9 mouse cellular contexts compared by ENCODE assay signal in genomic region chr17:24841133-24841532, GRCm38 (mm10). TPM values are rescaled to one million over a fixed set of nuclear protein-coding genes. Genes with fewer than 3 reads are reported as not detected.
DNase-seq lines count a peak whose midpoint lies in the region; ATAC-seq lines count a peak whose summit lies in the region.
"Had no signal": no experiment of that assay in that cellular context is flagged by ENCODE, and none has a peak within 500 bp of the region (broad histone marks: within the 10 kb centered on the region; RNA-seq: fewer than 3 reads in every experiment).

No protein-coding gene starts in this region.

- no peak overlapping the region for H3K27ac ChIP-seq in kidney, embryonic 14.5 days (ENCODE audit: low read depth, low read length)
- H3K27ac ChIP-seq: neural tube, embryonic 12.5 days had no signal

- H3K4me3 ChIP-seq in kidney, embryonic 14.5 days (ENCODE audit: low read length), result no peak overlapping the region
- H3K4me3 ChIP-seq: neural tube, embryonic 12.5 days had no signal

- no peaks in the 10 kb centered on the region for H3K4me1 ChIP-seq in kidney, embryonic 14.5 days (ENCODE audit: control insufficient read depth, insufficient read depth, low read length)
- H3K4me1 ChIP-seq: neural tube, embryonic 12.5 days had no signal

- H3K9me3 ChIP-seq in kidney, embryonic 14.5 days (ENCODE audit: control insufficient read depth, low read length), result no peaks in the 10 kb centered on the region
- H3K9me3 ChIP-seq: neural tube, embryonic 12.5 days had no signal

- ATAC-seq in kidney, embryonic 14.5 days (ENCODE audit: low FRiP score, low TSS enrichment), result no peak
- no peak for ATAC-seq in inflammation-experienced regulatory T-cells, adult 6 months

- H3K36me3 ChIP-seq in kidney, embryonic 14.5 days (ENCODE audit: control insufficient read depth, insufficient read depth, low read length), result no peaks in the 10 kb centered on the region
- H3K36me3 ChIP-seq: neural tube, embryonic 12.5 days had no signal

- H3K4me2 ChIP-seq in kidney, embryonic 14.5 days (replicated peaks; ENCODE audit: low read depth, low read length), result no peak overlapping the region
- H3K4me2 ChIP-seq: neural tube, embryonic 12.5 days had no signal

- 59% methylated on average over 4 of the region's 4 CpGs for WGBS in kidney, embryonic 14.5 days

- DNase-seq in kidney, adult 11 months, result peak; percentile 74
- peak; percentile 12 for DNase-seq in Muller cell, postnatal 12 days (ENCODE audit: inconsistent ontology term)
- peak; percentile 78 for DNase-seq in kidney, adult 9 months
- peak; percentile 3 for DNase-seq in retina, postnatal 1 day
- no peak for DNase-seq in layer of hippocampus, adult 9-11 months
- DNase-seq in urinary bladder, adult 18-20 months (ENCODE audit: low spot score in 2 of 2), result no peak

- H3K27me3 ChIP-seq in kidney, embryonic 14.5 days (ENCODE audit: control insufficient read depth, insufficient read depth, low read length), result peaks cover 4% of the 10 kb centered on the region; the same call in 1 of the 2 replicates

- no peak overlapping the region for H3K9ac ChIP-seq in kidney, embryonic 14.5 days (ENCODE audit: low read depth, low read length)
- H3K9ac ChIP-seq: neural tube, embryonic 12.5 days had no signal

RNA-seq across cellular contexts. Expression of gene Hagh, which starts 1.2 kb away (rescaled TPM):
- 46.6 and 55.4 TPM in 2 replicates for polyA plus RNA-seq in kidney, embryonic 14.5 days (2014; fragmentation: Nextera tagmentation; extraction: Ambion mirVana)
- polyA plus RNA-seq in inflammation-experienced regulatory T-cells, adult 6 months (2017; shearing (Covaris generic)), result 10 to 100 TPM; 24.3 to 30.5 (median 25.2) TPM

RNA-seq across cellular contexts. Expression of gene Fahd1, which starts 9.0 kb away (rescaled TPM):
- polyA plus RNA-seq in kidney, embryonic 14.5 days (2014; fragmentation: Nextera tagmentation; extraction: Ambion mirVana), result 30.4 and 34.1 TPM in 2 replicates
- polyA plus RNA-seq in inflammation-experienced regulatory T-cells, adult 6 months (2017; shearing (Covaris generic)), result 1 to 10 TPM; 1.4 to 2.3 (median 2.0) TPM

RNA-seq across cellular contexts. Expression of gene Igfals, which starts 24.7 kb away (rescaled TPM):
- 0.49 and 1.0 TPM in 2 replicates for polyA plus RNA-seq in kidney, embryonic 14.5 days (2014; fragmentation: Nextera tagmentation; extraction: Ambion mirVana)
- polyA plus RNA-seq in inflammation-experienced regulatory T-cells, adult 6 months (2017; shearing (Covaris generic)), result not detected

RNA-seq across cellular contexts. Expression of gene Meiob, which starts 37.0 kb away (rescaled TPM):
- polyA plus RNA-seq in kidney, embryonic 14.5 days (2014; fragmentation: Nextera tagmentation; extraction: Ambion mirVana), result 0.19 TPM in 1 of 2 replicates, not detected in the other
- not detected for polyA plus RNA-seq in inflammation-experienced regulatory T-cells, adult 6 months (2017; shearing (Covaris generic))
- polyA plus RNA-seq: neural tube, embryonic 12.5 days had no signal

RNA-seq across cellular contexts. Expression of gene Nubp2, which starts 45.0 kb away (rescaled TPM):
- polyA plus RNA-seq in kidney, embryonic 14.5 days (2014; fragmentation: Nextera tagmentation; extraction: Ambion mirVana), result 57.1 and 61.8 TPM in 2 replicates
- polyA plus RNA-seq in inflammation-experienced regulatory T-cells, adult 6 months (2017; shearing (Covaris generic)), result 100 to 1,000 TPM in 1 of 3 experiments, 10 to 100 TPM in 2; 75.5 to 104 (median 88.6) TPM

Comparison
In these comparisons a context has a peak if more than half of its experiments do, and no peak if none do; other contexts are left out.
1. DNase-seq: peak in kidney, adult 11 months (single experiment), Muller cell, postnatal 12 days (single experiment), kidney, adult 9 months (single experiment) and retina, postnatal 1 day (single experiment); none in layer of hippocampus, adult 9-11 months (single experiment) and urinary bladder, adult 18-20 months (0 of 2).